Mouse (Mus musculus) lung, postnatal 0 days (tissue): Measurements from ENCODE around the gene Gckr.

ENCODE experiments used
- CTCF ChIP-seq: IDR thresholded peaks from 2 replicates; pipeline ENCODE4 v1.5.1; 2016; ENCODE audit warnings: antibody characterized with exemption, mild to moderate bottlenecking
- EP300 ChIP-seq: IDR thresholded peaks from 2 replicates; pipeline ENCODE4 v1.6.1; 2016; ENCODE audit warnings: antibody characterized with exemption, mild to moderate bottlenecking, control low read depth

DNA sequence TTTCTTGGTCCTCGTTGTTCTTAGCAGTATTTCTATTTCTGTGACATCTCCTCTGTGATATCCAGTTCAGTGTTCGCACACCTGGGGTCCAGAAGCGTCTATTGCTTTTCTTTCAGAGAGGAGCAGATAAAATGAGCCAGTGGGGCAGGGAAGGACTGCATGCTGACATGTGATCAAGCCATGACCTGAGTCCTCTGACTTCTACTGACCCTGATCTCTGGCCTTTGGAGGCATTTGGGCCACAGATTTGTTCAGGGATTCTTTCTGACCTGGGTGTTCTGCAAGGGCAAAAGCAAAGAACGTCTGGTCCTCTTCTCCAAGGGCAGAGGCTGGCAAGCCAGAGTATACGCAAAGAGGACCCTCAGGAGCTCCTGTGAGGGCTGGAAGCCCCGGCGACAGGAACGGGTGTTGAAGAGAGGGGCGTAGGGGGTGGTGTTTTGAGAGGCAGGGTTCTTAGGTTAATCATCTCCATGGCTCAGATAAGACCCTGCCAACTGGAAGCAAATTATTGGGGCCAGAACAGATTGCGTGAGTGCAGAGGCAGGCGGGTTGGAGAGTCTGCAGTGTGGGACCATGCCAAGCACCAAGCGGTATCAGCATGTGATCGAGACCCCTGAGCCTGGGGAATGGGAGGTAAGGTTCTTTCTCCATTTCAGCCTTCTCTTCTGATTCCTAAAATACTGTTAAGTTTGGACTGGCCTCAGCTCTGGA is at the start of gene Gckr:
- TF ChIP-seq CTCF (no peak), EP300 (no peak)
